Mouse (Mus musculus) naive thymus-derived CD4-positive, alpha-beta T cell, adult 2 months (primary cell): ENCODE data around the gene Zfp683.

ENCODE experiments used
- DNase-seq: peaks from one replicate; pipeline ENCODE4 v3.0.0-alpha.2; 2011; ENCODE audit warnings: low read depth

Zfp683 gene

DNA sequence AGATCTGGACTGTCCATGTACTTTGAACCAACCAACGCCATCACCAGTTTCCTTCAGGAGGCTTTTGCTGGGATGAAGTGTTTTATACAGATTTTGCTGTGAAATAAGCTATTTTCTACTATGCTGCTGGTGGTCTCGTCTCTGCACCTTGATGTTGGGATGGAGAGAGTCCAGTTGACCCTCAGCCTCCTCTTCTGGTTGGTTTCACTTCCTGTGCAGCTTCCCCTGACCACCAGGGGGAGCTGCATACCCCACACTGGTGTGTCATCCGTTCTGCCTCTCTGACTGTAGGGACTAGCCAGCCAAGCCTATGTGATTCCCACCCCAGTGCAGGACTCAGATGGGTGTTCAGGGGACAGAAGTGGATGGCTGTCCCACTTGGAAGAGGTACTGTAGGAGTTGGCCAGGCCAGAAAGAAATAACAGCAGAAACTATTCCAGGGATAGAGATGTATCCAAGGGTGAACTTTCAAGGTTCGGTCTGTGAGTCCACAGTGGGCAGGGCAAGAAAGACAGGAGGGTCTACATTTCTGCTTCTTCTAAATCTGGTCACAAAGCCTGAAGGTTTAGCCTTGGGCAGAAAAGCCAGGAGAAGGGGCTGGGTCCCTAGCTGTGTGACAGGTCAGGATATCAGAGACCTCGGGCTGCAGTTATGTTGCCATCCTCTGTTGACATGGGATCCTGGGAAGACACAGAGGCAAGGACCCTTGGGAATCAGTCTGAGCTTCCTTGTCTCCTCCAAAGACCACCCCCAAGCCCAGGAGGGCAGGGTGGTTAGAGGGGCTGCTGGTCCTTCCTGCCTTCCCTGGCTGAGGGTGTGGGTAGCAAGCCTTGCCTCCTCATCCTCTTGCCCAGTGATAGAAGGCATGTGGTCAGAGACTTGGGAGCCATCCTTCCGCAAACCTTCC is 39.0 kb downstream of the Zfp683 start:
- peak; percentile 86 for DNase-seq

DNA sequence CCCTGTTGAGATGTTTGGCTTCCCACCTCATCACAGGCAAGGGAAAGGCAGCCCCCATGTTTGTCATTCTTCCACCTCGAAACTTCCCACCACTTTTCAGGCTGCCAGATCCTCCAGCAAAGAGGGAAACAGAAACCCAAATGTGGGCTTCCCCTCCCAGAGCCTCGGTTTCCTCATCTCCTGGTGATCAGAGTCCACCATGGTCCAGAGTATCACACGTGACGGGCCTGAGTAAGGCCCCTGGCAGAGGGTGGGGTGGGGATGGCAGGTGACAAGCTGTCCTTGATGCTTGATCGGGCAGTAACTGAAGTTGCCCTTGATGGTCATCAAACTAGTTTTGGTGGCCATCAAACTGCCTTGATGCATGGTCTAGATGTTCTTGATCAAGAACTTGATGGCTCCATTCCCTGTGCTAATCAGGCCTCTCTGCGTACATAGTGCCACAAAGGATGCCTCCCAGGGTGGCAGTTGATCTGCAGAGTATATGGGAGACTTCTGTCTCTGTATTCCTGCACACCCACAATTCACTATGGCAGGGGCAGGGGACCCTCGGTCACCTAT is 40.4 kb downstream of the Zfp683 start:
- peak; percentile 44 for DNase-seq

DNA sequence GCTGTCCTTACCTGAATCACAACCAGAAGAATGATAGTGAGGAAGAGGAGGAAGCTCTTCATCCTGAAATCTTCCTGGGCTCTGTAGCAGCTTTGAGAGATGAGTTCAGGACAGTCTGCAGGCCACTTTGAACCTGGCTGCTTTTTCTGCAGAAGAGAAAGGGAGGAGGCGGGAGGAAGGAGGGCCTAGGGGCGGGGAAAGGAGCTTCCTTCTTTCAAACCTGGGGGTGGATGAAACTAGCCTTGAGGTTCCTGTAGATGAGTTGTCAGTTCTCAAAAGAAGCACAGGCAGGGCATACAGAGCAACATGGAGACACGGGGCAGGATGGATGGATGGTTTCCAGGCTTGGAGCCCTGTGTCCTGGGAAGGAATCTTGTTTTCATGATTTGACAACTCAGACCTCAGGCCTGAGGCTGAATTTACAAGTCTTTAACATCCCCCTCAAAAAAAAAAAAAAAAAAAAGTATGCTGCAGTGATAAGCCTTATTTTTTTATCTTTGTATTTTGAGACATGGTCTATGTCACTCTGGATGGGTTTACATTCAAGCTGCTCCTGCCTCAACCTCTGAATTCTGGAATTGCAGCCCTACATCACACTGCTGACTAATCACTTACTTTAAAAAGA is 41.4 kb downstream of the Zfp683 start, which contains the start of gene Cd52:
Cd52 (minus strand) TSS at position 160 of the 625 bp plus-strand sequence.
- peak; percentile 87 for DNase-seq

DNA sequence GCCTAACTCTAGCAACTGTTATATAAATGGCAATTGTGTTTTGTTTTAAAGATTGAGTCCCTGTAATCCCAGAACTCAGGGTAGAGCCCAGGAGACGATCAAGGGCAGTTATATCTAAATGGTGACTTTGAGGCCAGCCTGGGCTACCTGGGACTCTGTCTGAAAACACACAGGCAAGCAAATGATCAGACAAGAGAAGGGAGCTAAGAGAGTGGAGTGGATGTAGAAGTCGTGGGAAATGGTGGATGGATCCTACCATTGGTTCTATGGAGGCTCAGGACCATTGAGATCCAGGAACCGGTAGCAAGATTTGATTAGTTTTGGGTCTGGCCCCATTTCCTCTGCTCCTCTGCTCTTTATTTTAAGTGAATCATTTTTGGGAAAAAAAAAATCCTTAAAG is 42.5 kb downstream of the Zfp683 start:
- no peak for DNase-seq

DNA sequence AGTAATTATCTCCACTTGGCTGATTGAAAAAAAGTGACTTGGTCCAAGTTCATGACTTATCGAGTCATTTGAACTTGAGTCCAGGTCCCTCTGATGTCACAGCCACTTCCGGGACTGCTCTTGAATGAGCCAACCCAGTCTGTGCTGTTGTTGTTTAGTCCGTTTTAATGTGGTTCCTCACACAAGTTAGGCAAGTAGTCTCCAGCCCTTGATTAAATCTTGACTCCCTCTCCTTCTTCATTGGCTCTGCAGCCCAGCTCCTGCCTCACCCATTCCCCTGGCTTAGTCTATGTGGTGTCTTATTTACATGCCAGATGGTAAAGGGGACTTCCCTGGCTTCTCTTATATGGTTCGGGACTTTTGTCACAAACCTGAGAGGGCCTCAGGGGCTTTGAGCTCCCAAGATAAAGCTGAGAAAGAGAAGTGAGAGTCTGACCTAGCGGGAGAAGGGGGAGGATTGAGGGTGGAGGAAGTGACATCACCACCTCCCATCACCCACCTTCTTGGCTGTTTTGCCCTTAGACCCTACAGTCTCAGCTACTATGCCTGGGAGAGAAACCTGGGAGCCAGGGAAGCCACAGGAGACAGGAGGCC is 43.5 kb downstream of the Zfp683 start:
- peak; percentile 82 for DNase-seq

DNA sequence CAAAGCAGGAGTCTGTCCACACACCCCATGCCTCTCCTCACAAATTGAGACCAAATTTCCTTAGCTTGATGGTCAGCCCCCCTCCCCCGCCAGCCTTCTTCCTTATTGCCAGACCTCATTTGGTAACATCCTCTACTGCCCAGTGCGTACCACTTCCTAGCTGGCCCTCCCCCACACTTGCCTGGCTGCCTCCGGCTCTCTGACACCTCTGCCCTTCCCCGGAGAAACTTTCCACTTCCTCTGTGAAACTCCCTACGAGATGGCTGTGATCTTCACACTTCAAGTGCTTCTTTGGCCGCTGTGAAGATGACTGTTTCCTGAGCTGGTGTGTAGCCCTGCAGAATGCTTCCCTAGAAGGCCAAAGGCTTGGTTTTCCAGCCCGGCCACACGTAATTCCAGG is 45.0 kb downstream of the Zfp683 start:
- DNase-seq, result peak; percentile 92

DNA sequence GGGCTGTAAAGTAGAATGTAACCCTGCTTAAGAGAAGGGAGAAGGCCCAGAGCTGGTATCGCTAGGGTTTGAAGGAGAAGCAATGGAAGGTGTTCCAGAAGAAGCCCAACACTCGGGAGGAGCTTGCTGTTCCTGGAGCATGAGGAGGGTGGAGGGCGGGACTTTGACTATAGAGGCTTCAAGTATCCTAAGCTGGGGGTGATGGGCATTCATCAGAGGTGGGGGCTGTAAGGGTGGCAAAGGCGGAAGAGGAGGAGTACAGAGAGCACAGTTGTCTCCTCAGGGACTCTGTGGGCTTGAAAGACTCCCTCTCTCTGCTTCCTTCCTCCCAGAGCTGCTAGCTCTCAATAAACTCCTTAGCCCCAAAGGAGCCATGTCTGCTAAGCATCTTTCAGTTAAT is 46.6 kb downstream of the Zfp683 start:
- no peak for DNase-seq

DNA sequence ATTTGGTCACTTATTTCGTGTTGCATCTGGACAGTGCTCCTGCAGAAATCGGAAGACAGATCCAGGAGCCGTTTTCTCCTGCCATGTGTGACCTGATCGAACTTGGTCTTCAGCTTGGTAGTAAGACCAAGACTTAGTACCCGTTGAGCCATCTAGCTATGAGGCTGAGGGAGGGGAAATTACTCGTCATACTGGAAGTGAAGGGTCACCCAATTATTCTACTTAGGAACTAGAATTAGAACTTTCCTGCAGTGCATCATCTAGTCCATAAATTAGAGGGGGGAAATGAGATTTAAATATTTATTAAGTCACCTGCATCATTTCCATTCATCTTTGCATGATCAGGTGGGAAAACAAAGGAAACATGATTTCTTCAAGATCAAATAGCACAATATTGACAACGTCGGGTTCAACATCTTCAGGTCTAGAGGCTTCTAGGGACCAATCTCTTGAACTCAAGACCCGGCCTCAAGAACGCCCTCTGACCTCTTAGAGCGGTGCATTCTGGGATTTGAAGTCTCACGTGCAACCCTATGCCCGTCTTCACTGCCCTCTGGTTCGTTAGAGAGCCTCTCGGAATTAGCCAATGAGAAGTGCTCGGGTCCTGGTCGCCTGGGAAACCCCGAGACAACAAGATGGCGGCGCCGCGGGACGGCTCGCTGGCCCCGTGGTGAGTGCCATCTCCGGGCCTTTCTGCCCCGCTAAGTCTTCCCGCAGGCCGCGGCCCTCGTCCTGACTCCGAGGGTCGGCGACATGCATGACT is 48.5 kb downstream of the Zfp683 start, which contains the start of gene Ubxn11:
Ubxn11 (plus strand) TSS at position 592 of the 763 bp plus-strand sequence.
- DNase-seq, result peak; percentile 88

DNA sequence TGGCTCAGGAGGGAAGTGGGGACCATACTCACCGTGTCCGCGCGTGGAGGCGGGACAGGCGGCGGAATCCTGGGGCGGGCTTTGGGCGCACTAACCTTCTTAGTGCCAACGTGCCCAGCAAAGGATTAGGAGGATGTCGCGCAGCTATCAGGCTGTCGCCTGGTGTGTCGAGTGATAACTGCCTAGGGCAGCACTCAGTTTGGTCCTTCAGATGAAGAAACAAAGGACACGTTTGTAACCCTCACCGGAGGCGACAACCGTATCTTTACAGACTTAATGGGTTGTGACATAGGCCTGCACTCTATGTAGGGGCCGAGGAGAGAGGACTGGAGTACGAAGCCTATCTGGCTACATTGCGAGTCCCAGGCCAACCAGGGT is 49.1 kb downstream of the Zfp683 start:
- DNase-seq, result no peak

DNA sequence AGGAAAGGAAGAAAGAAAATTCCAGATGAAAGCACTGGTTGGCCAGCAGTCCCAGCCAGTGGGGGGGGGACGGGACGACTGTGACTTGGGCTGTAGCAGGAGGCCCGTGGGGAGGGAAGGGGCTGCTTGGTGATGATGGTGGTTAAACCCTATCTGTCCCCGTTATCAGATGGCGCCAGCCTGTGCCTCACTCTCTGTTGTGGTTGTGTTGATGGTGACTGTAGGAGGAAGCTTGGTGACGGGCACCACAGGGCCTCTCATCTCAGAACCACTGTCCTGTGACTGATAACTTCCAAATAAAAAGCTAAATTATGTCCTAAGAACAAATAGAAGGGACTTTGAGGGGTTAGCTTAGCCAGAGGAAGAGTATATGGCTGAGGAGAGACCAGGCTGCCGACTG is 52.5 kb downstream of the Zfp683 start:
- no peak for DNase-seq

DNA sequence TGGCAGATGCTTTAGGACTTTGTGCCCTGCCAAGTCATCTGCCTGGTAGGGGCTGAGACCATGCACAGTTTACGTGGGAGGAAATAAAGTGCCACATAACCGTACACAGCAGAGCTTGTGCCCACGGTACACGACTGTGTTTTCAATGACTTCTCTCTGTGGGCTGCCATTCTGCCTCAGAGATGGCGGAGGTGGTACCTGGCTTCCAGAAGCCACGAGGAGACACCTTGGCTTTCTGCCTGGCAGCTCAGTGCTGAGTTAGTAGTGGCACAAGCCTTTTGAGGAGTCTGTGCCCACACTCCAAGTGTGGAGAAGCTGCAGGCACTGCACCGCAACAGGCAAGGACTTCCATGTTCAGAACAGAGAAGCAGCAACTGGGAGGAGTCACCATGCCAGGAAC is 54.1 kb downstream of the Zfp683 start:
- no peak for DNase-seq

DNA sequence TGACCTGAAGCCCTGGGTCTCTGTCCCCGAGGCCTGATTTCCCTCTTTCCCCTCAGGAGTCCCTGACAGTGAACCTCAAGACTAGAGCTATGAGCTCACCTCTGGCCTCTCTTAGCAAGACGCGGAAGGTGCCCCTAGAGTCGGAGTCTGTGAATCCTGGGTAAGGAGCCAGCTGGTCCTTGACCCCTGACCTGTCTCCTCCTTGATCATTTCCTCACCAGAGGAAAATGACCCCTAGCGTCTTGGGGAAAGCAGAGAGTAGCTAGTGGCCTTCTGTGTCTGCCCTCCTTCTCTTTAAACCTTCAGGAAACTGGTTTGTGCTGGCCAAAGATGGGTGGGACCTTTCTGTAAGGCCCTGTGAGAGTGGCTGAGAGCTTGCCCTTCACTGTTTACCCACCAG is 54.6 kb downstream of the Zfp683 start:
- DNase-seq, result no peak
